Mouse (Mus musculus): Measurements from ENCODE around the gene Chd9. TPM values are rescaled to one million over a fixed set of nuclear protein-coding genes. Genes with fewer than 3 reads are reported as not detected.

Chd9 gene
- polyA plus RNA-seq, 1 experiment: 90.1 TPM

DNA sequence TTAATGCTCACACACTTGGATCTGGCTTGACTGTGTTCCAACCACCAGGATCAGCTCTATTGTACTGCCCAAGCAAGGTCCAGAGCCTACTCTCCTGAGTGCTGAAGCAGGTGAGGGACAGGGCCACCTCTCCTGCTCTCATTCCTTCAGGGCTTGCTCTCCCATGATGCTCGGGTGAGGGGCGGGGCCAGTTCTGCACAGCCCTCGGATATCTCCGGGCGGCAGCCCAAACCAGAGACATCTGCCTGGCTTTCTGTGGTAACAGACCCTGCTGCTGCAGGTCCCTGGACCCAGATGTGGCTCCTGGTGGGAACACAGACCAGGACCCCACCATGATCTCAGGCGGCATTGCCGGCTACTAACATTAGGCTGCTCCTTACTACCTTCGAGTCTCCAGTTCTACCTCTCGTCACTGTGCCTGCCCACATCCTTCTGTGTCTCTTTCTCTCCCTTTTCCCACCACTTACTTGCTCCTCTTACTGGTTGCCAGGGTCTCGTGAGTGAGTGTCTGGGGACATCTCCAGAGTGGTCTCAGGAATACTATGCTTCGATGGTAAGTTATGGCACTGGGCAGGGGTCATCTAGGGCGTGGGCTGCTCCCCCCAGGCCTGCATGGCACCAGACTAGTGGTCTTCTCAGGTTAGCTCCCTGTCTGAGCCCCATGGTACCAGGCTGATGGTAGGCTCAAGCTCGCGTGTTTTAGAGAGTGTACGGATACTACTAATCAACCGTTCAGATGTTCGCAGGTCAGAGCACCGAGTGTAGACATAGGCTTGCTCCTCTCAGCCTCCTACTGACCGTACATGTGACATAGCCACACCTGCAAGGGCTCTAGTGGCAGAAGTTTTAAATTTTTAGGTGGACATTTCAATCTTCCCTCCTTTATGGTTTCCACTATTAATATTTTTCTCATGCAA is 232.7 kb downstream of the Chd9 start:
- H3K27ac ChIP-seq (ENCODE audit: insufficient read depth, low read depth, low read length): no peak overlapping the region
- no peak overlapping the region for H3K4me3 ChIP-seq (ENCODE audit: insufficient read depth, low read length)
- TF ChIP-seq POLR2A (IDR thresholded peaks at IDR 0.05; ENCODE audit: borderline replicate concordance, low read depth, low read length) (no peak), CTCF (IDR thresholded peaks at IDR 0.05; ENCODE audit: low read depth, low read length) (no peak)
- peaks cover 7% of the 10 kb centered on the region; the same call in 1 of the 2 replicates for H3K4me1 ChIP-seq (ENCODE audit: control insufficient read depth, insufficient read depth, low read length)

DNA sequence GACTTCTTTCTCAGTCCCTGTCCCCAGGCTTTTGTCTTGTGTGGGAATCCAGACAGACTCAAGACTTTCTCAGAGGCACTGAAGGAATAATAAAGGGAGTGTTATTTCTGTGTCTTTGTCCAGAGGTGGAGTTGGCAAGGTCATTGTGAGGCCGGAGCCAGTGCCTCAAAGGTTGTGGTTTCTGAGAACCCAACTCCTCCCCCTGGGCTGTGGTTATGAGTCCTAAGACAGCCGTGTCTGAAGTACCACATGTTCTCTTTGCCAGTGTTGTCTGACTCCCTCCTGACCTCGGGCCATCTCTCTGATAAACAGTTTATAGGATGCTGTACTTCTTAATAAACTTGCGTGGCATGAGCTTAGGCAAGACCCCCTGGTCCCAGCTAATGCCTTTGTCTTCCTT is 237.0 kb downstream of the Chd9 start:
- peaks cover 10% of the 10 kb centered on the region; the same call in 1 of the 2 replicates for H3K4me1 ChIP-seq (ENCODE audit: control insufficient read depth, insufficient read depth, low read length)
- H3K4me3 ChIP-seq (ENCODE audit: insufficient read depth, low read length): no peak overlapping the region
- TF ChIP-seq POLR2A (IDR thresholded peaks at IDR 0.05; ENCODE audit: borderline replicate concordance, low read depth, low read length): no peak

GRCm38 (mm10) chr8:91069407-91069806 is 241.3 kb downstream of the Chd9 start:
- TF ChIP-seq CTCF (IDR thresholded peaks at IDR 0.05; ENCODE audit: low read depth, low read length): no peak
- no peak for TF ChIP-seq POLR2A (IDR thresholded peaks at IDR 0.05; ENCODE audit: borderline replicate concordance, low read depth, low read length)
- Histone ChIP-seq H3K27ac (ENCODE audit: insufficient read depth, low read depth, low read length) (no peak overlapping the region), H3K4me3 (ENCODE audit: insufficient read depth, low read length) (peak overlapping the region; percentile 85), H3K4me1 (ENCODE audit: control insufficient read depth, insufficient read depth, low read length) (peaks cover 16% of the 10 kb centered on the region)

More for the DNA sequence above, 237.0 kb downstream of the Chd9 start:
- H3K27ac ChIP-seq (ENCODE audit: insufficient read depth, low read depth, low read length): no peak overlapping the region

- Histone ChIP-seq H3K4me1 (ENCODE audit: control insufficient read depth, insufficient read depth, low read length) (peaks cover 16% of the 10 kb centered on the region), H3K4me3 (ENCODE audit: insufficient read depth, low read length) (peak within 1 kb of the TSS; percentile 85), H3K27ac (ENCODE audit: insufficient read depth, low read depth, low read length) (peak within 1 kb of the TSS; percentile 70)
- TF ChIP-seq CTCF (IDR thresholded peaks at IDR 0.05; ENCODE audit: low read depth, low read length) (no peak), POLR2A (IDR thresholded peaks at IDR 0.05; ENCODE audit: borderline replicate concordance, low read depth, low read length) (no peak)
Observed at GRCm38 (mm10) chr8:91069834-91070233, 241.7 kb downstream of the Chd9 start, which contains the start of gene Rbl2. Rbl2 (plus strand) TSS chr8:91070057.

DNA sequence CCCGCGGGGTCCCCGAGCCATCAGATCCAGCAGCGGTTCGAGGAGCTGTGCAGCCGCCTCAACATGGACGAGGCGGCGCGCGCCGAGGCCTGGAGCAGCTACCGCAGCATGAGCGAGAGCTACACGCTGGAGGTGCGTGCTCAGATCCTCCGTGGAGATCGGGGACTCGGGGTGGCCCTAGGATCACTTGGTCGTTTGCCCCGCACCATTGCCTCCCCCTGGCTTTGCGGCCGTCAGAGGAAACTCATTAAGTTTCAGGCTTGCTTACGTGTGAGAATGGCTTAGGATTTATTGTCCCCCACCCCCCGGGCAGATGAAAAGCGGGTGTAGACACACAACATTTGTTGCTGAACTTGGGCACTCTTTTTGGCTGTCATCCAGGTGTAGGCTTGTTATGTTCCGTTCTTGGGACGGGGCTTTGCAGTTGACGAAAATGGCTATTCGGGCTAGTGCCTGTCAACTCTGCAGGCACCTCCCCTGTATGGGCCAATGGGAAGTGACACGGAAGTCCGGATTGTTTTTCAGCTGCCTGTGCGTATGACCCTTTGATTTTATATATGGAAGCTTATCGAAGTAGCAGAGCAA is 242.2 kb downstream of the Chd9 start:
- Histone ChIP-seq H3K27ac (ENCODE audit: insufficient read depth, low read depth, low read length) (peak overlapping the region; percentile 70), H3K4me1 (ENCODE audit: control insufficient read depth, insufficient read depth, low read length) (peaks cover 11% of the 10 kb centered on the region)
- no peak for TF ChIP-seq CTCF (IDR thresholded peaks at IDR 0.05; ENCODE audit: low read depth, low read length)
- no peak for TF ChIP-seq POLR2A (IDR thresholded peaks at IDR 0.05; ENCODE audit: borderline replicate concordance, low read depth, low read length)

DNA sequence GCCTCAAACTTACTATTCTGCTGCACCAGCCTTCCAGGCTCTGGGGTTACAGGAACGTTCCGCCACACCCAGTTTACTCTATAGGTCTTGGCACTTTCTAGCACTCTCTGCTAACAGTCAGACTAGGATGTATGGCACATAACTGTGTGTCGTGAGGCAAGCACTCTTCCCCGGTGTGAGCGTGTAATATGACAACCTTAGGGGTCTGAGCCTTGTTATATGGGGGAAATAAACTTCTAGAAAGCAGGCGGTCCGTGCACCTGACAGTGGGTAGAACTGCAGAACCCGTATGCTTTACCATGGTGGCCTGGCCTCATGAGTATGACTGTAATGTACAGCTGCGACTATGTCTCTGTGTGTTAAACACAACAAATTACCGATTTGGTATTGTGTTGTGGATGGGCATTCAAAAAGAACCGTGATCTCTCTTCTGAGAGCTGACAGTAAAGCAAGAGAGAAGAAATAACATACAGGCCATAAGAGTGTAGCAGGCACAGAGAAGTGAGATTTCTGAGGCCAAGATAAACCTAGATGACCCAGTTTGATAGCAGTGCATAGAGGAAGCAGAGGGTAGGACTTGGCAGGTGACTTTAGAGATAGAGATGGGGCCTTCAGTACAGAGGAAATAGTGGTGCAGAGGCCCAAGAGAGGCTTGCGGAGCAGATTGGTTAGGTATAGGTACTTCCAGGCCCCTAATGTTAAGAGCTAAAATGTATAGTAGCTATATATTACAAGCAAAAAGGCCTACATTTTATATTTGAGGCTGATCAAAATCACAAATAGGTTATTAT is 249.1 kb downstream of the Chd9 start:
- no peak overlapping the region for H3K4me3 ChIP-seq (ENCODE audit: insufficient read depth, low read length)

More for the DNA sequence above, 242.2 kb downstream of the Chd9 start:
- H3K4me3 ChIP-seq (ENCODE audit: insufficient read depth, low read length): peak overlapping the region; percentile 85

GRCm38 (mm10) chr8:91079678-91080077 is 251.5 kb downstream of the Chd9 start:
- Histone ChIP-seq H3K27ac (ENCODE audit: insufficient read depth, low read depth, low read length) (no peak overlapping the region), H3K4me3 (ENCODE audit: insufficient read depth, low read length) (no peak overlapping the region), H3K4me1 (ENCODE audit: control insufficient read depth, insufficient read depth, low read length) (peaks cover 18% of the 10 kb centered on the region)
- TF ChIP-seq CTCF (IDR thresholded peaks at IDR 0.05; ENCODE audit: low read depth, low read length) (no peak), POLR2A (IDR thresholded peaks at IDR 0.05; ENCODE audit: borderline replicate concordance, low read depth, low read length) (no peak)

More for the DNA sequence above, 249.1 kb downstream of the Chd9 start:
- no peak for TF ChIP-seq CTCF (IDR thresholded peaks at IDR 0.05; ENCODE audit: low read depth, low read length)
- H3K27ac ChIP-seq (ENCODE audit: insufficient read depth, low read depth, low read length): no peak overlapping the region
- H3K4me1 ChIP-seq (ENCODE audit: control insufficient read depth, insufficient read depth, low read length): peaks cover 10% of the 10 kb centered on the region

- H3K4me3 ChIP-seq (ENCODE audit: insufficient read depth, low read length): no peak overlapping the region
- H3K27ac ChIP-seq (ENCODE audit: insufficient read depth, low read depth, low read length): peak overlapping the region; percentile 91
- H3K4me1 ChIP-seq (ENCODE audit: control insufficient read depth, insufficient read depth, low read length): peaks cover 18% of the 10 kb centered on the region
- TF ChIP-seq POLR2A (IDR thresholded peaks at IDR 0.05; ENCODE audit: borderline replicate concordance, low read depth, low read length): no peak
- no peak for TF ChIP-seq CTCF (IDR thresholded peaks at IDR 0.05; ENCODE audit: low read depth, low read length)
Observed at GRCm38 (mm10) chr8:91081911-91082310, 253.8 kb downstream of the Chd9 start.

DNA sequence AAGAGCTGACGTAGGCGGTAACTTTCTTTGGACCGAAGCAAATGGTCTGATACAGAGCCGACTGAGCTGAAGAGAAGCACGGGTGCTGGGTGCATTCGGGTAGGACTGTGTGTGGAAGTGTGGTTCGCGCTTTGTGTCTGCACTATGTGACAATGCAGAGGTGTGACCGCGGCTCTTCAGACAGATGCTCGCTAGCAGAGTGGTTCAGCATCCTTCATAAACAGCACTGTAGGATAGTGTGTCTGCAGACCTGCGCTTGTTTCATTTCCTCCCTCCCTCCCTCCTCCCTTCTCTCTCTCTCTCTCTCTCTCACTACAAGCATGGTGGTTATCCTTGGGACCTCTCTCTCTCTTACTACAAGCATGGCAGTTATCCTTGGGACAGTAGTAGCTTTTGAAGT is 254.3 kb downstream of the Chd9 start:
- H3K27ac ChIP-seq (ENCODE audit: insufficient read depth, low read depth, low read length): peak overlapping the region; percentile 72
- H3K4me3 ChIP-seq (ENCODE audit: insufficient read depth, low read length): peak overlapping the region; percentile 21; the same call in 1 of the 2 replicates
- no peak for TF ChIP-seq POLR2A (IDR thresholded peaks at IDR 0.05; ENCODE audit: borderline replicate concordance, low read depth, low read length)
- no peak for TF ChIP-seq CTCF (IDR thresholded peaks at IDR 0.05; ENCODE audit: low read depth, low read length)
- peaks cover 18% of the 10 kb centered on the region for H3K4me1 ChIP-seq (ENCODE audit: control insufficient read depth, insufficient read depth, low read length)
